Mouse (Mus musculus) adrenal gland, postnatal 10 days (tissue): Measurements from ENCODE around the gene Wnt5b. TPM values are rescaled to one million over a fixed set of nuclear protein-coding genes. Genes with fewer than 3 reads are reported as not detected.

Experiments used
- DNase-seq: peaks from one replicate; pipeline ENCODE4 v3.0.0; 2021; ENCODE audit warnings: mixed read lengths
- total RNA-seq, 2 experiments: library from RNA; stranded (reverse); gene quantifications; 2 replicates each; pipeline ENCODE4 v1.2.3; 2021

Wnt5b gene
- total RNA-seq, 2 experiments from 2014 or later, result 3.1 to 3.7 TPM

DNA sequence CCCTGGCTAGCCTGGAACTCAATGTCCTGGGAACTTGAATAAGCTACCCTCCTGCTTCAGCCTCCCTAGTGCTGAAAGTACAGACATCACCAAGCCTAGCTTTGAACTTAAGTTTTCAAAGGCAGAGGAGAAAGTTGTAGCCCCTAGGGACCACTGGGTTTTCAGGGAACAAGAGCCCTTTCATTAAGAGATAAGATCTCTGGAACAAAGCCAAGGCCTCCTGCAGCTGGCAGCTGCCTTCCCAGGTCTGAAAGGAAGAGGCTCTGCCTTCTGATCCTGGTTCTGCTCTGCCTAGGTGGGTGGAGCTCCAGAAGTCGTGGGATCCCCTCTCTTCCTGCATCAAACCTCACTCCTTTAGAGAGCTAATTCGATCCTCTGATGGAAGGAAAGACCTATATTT, 58.7 kb downstream of the Wnt5b start:
- DNase-seq, result peak; percentile 41

- DNase-seq, result peak; percentile 70
These were observed 61.1 kb downstream of the Wnt5b start for GRCm38 (mm10) chr6:119482958-119483600.

- peak; percentile 38 for DNase-seq
These were observed 62.3 kb downstream of the Wnt5b start for GRCm38 (mm10) chr6:119481741-119482390.

GRCm38 (mm10) chr6:119480706-119481331, 63.3 kb downstream of the Wnt5b start:
- peak; percentile 34 for DNase-seq

DNA sequence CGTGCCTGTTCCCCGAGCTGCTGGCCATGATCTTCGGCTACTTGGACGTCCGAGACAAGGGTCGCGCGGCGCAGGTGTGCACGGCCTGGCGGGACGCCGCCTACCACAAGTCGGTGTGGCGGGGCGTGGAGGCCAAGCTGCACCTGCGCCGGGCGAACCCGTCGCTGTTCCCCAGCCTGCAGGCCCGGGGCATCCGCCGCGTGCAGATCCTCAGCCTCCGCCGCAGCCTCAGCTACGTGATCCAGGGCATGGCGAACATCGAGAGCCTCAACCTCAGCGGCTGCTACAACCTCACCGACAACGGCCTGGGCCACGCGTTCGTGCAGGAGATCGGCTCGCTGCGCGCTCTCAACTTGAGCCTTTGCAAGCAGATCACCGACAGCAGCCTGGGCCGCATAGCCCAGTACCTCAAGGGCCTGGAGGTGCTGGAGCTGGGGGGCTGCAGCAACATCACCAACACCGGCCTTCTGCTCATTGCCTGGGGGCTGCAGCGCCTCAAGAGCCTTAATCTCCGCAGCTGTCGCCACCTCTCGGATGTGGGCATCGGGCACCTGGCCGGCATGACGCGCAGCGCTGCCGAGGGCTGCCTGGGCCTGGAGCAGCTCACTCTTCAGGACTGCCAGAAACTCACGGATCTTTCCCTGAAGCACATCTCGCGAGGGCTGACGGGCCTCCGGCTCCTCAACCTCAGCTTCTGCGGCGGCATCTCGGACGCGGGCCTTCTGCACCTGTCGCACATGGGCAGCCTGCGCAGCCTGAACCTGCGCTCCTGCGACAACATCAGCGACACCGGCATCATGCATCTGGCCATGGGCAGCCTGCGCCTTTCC, 64.1 kb downstream of the Wnt5b start:
- peak; percentile 72 for DNase-seq

- no peak for DNase-seq
These were observed 64.7 kb downstream of the Wnt5b start, which contains the start of gene Fbxl14 for GRCm38 (mm10) chr6:119479343-119479875. Gene Fbxl14 (plus strand): TSS chr6:119479668.

- peak; percentile 92 for DNase-seq
These were observed 65.4 kb downstream of the Wnt5b start for GRCm38 (mm10) chr6:119478560-119479342.

- DNase-seq, result no peak
These were observed 66.3 kb downstream of the Wnt5b start for GRCm38 (mm10) chr6:119477686-119478310.

GRCm38 (mm10) chr6:119475988-119476387, 68.2 kb downstream of the Wnt5b start:
- no peak for DNase-seq

DNA sequence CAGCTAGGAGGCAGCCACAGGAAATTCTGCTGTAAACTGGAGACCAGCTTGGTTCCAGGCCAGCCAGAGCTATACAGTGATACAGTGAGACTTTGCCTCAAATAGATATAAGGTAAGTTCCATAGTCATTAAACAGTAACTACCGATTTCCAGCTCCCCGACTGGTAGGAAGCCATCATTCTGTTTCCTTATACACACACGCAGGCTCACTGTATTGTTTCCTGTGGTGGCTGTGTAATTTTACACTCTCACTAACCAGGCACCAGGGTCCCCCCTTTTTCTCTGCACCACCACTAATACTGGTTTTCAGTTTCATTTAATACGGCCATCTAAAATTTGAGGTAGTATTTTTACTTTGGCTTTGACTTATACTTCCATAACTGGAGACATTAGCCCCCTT, 70.2 kb downstream of the Wnt5b start:
- DNase-seq, result no peak

DNA sequence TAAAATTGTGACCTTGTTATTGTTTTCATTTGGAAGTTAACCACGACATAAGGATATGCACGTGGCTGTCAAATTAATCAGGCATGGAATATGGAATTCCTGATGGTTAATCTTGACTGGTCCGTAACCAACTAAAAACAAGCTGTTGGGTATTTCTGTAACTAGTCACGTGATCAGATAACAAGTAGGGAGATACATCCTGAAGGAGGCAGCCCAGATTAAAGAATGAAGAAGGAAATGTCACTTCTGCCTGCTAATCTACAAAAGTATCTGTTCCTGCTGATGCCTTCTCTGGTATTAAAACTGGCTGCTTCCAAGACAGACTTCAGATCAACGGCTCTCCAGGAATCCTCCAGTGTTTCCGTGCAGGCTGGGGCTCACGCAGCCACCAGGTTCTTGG, 70.7 kb downstream of the Wnt5b start:
- DNase-seq, result no peak

GRCm38 (mm10) chr6:119472705-119473104, 71.4 kb downstream of the Wnt5b start:
- DNase-seq, result no peak

GRCm38 (mm10) chr6:119472135-119472534, 72.0 kb downstream of the Wnt5b start:
- peak; percentile 71 for DNase-seq

DNA sequence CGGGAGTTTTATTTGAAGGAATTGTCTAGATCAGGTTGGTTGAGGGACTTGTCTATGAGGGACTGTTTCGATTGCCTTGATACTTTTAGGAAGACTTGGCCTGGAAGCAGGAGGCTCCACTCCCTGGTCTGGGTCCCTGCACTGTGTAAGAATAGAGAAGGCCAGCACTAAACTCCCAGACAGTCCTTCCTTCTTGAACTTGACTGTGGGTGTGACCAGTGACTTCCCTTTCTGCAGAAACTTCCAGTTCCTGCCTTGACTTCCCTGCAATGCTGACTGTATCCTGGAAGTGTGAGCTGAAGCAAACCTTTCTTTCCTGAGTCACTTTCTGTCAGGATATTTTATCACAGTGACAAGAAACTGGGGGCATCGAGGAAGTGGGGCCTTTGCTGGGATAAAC, 73.4 kb downstream of the Wnt5b start:
- no peak for DNase-seq

DNA sequence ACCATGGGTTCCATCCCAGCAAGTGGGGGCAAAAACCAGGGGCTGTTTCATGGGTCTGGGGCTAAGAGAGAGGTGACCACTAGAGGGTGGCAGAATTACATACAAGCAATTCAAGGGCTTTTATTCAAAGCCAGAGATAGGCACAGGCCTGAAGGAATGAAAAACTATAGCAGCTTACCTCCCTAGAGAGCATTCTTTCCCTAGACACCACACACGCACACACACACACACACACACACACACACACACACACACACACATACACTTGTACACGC, 76.4 kb downstream of the Wnt5b start:
- peak; percentile 35 for DNase-seq

DNA sequence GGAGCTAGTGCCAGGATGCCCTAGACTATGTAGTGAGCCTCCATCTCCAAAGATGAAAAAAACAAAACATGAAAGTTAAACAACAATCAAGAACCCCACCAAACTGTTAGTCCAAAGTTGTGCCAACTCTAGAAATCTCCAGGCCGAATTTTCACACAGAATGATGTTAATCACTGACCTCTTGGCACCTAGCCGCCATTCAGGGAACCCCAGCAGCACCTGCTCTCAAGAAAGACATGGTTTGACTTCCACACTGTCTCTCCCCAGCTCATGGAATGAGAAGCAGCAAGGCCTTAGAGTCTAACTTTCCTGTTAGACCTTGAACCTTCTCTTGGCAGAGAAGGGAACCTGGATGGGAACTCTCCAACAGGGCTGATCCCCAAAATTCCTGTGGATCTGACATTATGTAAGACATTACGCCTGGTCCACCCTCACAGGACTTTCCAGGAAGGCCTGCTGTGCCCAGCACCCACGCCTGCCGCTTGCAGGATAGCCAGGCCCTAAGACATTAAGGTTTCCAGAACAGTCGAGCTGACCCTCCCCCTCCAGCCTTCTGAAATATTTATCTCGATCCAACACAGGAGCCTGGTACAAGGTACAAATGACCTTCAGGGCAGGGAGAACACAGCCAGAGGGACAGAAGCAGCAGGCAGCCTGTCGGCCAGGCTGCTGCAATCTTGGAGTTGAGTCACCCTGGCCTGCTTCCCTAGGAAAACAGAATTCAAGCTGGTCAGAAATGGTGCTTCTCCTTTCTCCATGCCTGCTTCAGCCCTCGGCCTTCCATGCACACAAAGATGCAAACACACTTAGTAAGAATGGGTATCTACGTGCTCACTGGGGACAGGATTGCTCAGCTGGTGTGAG, 77.0 kb downstream of the Wnt5b start:
- peak; percentile 70 for DNase-seq

DNA sequence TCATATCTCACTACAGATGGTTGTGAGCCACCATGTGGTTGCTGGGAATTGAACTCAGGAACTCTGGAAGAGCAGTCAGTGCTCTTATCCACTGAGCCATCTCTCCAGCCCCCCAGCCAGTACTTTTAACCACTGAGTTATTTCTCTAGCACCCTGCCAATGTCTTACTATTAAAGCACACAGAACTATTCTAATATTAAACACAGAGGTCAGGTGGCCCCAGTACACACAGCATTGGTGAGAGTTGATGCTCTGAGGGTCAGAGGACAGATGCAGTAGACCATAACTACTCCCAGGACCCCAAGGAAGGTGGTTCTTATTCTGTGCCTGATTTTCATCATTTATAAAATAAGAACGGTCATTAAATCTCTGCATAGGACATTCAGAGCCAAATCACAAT, 78.0 kb downstream of the Wnt5b start:
- no peak for DNase-seq

GRCm38 (mm10) chr6:119460391-119460790, 83.8 kb downstream of the Wnt5b start:
- DNase-seq, result no peak

GRCm38 (mm10) chr6:119459041-119459440, 85.1 kb downstream of the Wnt5b start:
- DNase-seq, result no peak

GRCm38 (mm10) chr6:119458166-119458565, 86.0 kb downstream of the Wnt5b start:
- peak; percentile 48 for DNase-seq
